Mouse (Mus musculus): ENCODE data around the gene Mcrip1. TPM values are rescaled to one million over a fixed set of nuclear protein-coding genes. Genes with fewer than 3 reads are reported as not detected.
"Not testable (repeated sequence)": the region's sequence is repeated elsewhere in the genome, so short reads cannot be mapped to it uniquely, and the experiment has no call there.

Gene Mcrip1
- total RNA-seq, 2 experiments from 2014 or later: 60.0 to 62.2 TPM

DNA sequence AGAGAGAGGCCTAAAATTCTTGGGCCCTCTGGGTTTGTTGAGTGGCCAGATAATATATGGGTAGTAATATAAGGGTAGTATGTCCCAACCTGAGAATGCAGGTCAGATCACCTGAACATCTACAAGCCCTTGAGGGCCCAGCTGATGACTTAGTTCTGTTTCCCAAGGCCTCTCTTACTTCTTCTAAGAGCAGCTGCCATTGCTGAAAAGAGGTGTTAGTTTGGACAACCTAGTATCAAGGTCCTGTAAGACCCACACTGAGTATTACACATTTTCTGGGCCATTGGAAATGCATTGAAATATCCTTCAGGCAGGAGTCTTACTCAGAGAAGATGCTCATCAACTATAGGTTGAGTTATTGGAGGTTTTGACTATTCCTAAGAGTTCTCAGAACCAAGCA lies 26.4 kb upstream of the Mcrip1 start:
- DNase-seq: no peak

GRCm38 (mm10) chr11:120575046-120575445 lies 25.5 kb upstream of the Mcrip1 start:
- no peak for DNase-seq

DNA sequence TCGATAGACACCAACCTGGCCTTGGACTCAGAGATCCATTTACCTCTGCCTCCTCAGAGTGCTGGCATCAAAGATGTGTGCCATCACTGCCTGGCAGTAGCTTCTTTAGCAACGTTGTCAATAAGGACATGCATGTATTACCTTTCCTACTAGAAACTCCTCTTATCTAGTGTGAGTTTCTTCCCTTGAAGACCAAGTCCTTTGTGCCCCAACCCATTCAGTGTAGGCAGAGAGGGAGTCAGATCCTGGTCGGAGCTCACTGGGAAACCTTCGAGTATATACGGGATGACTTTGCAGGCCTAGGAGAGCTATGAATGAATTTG lies 24.7 kb upstream of the Mcrip1 start:
- no peak for DNase-seq

DNA sequence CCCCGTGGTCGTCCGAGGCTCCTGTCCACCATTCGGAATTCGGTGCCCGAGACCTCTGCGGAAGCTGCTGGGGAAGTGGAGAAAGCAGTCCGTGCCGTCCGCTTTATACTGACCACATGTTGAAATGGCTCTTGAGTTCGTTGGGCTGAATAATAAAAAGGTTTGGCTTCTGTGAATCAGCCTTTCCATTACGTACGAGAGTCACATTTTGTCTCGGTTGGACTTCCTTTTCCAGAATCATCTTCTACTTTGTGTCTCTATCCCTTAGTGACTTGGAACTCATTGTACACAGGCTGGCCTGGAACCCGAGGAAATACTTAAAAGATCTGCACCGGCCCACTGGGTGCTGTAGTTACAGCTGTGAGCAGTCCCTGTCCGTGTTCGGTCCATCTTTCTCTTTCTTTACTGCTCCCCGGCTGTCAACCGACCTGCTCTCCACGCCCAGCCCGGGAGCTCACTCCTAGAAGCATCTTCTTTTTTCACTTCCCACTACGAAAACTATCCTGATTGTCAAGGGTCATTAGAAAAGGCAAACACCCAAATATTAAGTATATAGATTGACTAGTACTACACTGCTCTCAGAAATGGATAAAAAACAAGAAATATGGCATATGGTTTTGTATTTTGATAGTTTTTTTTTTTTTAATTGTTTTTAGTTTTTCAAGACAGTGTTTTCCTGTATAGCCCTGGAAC lies 24.2 kb upstream of the Mcrip1 start:
- DNase-seq: peak; percentile 22

- peak; percentile 100 for DNase-seq
Measured at GRCm38 (mm10) chr11:120572752-120573584, 23.4 kb upstream of the Mcrip1 start, which contains the start of gene P4hb. Gene P4hb, minus strand, starts transcription at chr11:120573253.

DNA sequence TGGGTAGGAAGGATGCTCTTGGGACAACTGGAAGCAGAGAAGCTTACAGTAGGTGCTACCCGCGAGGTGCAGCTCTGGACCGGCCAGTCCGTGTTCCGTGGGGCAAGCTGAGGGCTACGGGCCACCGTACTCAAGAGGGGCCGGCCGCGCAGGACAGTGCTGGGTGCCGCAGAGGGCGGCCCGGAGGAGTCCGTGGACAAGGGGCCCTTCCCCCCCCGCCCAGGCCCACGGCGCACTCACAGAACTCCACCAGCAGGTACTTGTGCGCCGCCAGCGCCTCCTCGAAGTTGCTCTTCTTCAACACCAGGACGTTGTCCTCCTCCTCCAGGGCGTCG lies 22.9 kb upstream of the Mcrip1 start:
- no peak for DNase-seq

DNA sequence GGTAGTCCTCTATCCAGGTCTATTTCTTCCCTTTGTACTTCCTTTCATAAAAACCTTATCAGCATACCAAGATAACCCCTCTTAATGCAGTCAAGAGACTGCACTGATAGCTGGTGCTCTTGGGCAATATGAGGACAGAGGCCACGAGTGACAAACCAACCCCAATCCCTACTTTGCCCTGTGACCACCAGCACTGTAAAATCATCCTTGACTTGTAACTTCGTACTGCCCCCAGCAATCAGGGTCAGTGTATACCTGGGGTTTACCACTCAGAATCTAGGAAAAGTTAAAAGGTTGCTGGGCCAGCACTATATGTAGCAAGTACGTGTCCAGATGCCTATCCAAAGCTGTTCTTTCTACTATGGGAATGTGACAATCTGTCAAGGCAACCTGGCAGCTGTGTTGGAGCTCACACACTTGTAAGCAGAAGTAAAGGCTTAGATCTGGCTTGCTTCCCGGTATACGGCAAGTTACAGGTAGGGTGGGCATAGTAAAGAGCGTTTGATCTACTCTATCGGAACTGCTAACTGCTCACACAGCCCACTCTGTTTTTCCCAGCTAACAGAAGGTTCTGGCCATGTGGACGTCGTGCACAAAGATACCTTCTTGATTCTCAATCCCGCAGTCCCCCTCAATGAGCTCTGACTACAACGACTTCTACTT lies 22.4 kb upstream of the Mcrip1 start:
- DNase-seq: no peak

GRCm38 (mm10) chr11:120571122-120571521 lies 21.6 kb upstream of the Mcrip1 start:
- DNase-seq: no peak

DNA sequence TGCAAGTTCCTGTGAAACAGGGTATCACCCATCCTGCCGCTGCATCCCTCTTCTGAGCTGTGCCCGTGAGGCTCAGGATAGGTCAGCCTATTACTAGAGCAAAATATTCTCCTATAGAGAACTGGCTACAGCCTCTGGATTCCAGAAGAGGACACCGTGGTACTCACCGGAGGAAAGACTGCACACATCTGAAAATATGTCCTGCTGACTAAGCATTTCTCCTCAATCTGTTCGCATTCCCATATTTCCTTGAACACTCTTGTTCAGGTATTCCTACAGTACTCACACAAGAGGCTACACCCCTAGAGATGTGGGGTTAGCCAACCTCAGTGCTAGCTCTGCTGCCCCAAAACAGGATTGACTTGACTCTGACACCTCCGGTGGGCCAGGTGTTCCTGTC lies 18.8 kb upstream of the Mcrip1 start:
- DNase-seq: no peak

DNA sequence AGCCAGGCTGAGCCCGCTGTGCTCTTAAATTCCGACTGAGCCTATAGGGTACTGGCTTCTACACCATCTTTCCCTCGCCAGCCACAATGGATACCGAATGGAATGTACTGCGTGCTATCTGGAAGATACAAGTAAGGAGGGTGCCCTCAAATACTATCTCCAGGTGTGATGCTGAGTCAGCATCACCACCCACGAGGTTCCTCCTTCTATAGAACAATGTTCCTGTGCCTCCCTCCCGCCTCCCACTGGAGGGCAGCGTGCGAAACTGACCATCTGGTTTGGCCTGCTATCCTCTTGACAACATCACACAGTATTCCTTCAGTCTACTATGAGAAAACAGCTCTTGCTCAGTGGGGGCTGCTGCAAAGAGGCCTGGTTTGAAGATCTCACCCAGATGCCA lies 15.6 kb upstream of the Mcrip1 start:
- no peak for DNase-seq

DNA sequence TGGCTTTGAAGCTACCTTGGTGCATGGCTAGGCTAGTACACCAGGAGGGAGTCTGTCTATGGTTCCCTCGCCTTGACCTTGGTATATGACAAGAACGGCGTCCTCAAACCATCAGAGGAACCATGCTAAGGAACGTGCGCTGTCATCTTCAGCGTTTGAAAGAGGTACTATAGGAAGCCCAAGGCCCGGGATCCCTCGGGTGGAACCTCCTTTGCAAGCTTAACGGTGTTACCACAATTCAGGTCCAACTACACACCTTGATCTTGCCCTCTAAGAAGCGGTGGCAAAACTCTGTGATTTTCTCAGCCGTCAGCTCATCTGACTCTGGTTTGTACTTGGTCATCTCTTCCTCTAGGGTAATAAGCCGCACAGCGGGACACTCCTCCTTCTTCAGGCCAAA lies 13.4 kb upstream of the Mcrip1 start:
- no peak for DNase-seq

DNA sequence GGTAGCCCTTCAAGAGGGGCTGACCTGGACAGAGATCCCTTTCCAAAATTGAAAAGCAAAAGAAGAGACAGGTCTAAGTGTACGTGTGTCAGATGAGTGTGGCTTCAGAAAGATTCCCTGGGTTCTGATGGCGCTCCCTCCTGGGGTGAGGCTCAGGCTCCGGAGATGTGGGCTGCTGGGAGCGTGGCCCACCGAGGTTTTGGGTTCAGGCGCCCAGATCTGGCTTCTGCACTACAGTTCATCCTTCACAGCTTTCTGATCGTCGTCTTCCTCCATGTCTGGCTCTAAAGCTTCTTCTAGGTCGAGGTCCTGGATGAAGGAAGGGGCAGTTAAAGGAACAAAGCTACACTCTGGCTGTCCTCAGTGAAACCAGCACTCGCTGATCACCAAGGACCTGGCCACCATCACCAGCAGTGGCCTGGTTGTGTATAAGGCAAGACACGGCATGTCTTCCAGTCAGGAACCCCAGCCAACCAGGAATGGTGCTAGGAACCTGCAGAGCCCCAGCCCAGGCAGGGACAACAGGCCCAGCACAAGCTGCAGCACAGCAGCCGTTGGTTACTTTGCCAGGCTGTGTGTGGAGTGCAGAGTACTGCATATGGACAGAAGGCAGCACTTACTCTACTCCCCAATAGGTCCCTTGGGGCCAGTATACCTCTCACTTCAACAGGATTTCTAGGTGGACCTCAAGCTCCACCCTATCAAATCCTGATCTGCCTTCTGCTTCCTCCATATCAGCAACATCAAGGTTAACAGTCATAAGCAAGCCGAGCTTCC lies 11.6 kb upstream of the Mcrip1 start:
- no peak for DNase-seq

GRCm38 (mm10) chr11:120558843-120559242 lies 9.3 kb upstream of the Mcrip1 start:
- not testable (repeated sequence) for DNase-seq

- peak; percentile 49 for DNase-seq
Measured at GRCm38 (mm10) chr11:120555260-120555659, 5.7 kb upstream of the Mcrip1 start.

DNA sequence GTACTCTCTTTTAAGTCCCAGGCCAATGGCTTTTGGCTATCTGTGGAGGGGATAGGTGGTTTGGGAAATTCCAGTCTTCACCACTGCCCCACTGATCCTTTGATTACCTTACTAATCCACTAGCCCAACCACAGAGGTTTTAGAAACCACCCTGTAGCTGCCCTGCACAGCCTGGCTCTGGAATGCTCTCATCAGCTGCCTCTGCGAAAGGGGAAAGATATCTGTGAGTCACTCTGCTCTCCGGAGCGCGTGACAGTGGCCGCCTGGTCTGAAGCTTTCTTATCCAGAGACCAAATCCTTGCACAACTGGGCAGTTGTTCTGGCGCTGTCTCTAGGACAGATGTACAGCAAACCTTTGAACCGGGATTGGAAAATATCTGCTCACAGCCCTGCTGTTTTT lies 5.3 kb upstream of the Mcrip1 start:
- peak; percentile 62 for DNase-seq

DNA sequence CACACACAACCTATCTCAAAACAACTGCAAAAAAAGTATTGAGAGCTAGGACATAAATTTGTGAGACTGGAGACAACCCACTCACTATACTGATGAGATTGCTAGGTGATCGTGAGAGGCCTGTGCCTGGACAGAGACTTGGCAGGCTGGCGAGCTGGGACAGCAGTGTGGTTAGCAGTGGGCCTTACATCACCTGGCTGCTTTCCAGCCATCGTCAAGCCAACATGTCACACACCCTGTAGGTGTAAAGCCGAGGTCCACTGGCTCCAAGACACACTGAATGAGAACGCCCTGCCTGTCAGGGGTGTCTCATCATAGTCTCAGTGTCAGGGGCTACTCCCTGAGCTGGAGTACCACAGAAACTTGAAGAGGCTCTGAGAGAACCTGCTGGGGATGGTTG lies 3.2 kb upstream of the Mcrip1 start:
- DNase-seq: no peak

GRCm38 (mm10) chr11:120550810-120551440 lies 1.4 kb upstream of the Mcrip1 start, which contains the start of gene Ppp1r27:
Gene Ppp1r27, minus strand, starts transcription at chr11:120551132.
- DNase-seq: no peak

GRCm38 (mm10) chr11:120549986-120550809 lies 671 bp upstream of the Mcrip1 start:
- no peak for DNase-seq

DNA sequence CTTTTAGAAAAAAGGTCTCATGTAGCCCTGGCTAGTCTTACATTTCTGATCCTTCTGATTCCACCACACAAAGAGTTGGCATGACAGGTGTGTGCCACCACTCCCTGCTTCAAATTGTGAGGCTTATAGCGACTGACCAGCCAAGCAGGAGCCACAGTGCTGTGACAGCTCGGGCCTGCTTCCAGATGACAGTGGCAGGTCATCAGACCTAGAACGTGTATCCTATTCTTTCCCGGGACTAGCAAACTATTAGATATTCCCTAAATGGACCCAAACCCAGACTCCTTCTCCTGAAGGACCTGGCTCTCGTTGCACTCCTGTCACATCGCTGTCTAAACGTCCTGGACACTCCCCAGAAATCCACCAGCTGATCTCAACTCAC lies 750 bp downstream of the Mcrip1 start:
- no peak for DNase-seq

DNA sequence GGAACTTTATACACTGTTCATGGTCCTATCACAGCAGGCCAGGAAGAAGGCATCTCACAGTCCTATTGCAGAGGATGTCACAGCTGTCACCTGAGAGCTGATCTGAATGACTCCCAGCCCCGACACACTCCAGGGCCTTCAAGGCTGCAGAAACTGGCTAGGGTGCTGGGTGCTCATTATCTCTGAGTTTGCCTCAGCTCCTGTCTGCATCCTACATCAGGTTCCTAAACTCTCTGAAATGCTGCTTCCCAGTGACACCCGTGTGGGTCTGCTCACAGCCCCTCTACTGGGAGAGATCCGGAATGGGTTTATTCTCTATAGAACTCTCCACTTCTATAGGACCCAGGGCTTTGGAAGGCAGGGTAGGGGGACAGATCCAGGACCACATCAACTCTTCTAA lies 1.3 kb downstream of the Mcrip1 start:
- no peak for DNase-seq

DNA sequence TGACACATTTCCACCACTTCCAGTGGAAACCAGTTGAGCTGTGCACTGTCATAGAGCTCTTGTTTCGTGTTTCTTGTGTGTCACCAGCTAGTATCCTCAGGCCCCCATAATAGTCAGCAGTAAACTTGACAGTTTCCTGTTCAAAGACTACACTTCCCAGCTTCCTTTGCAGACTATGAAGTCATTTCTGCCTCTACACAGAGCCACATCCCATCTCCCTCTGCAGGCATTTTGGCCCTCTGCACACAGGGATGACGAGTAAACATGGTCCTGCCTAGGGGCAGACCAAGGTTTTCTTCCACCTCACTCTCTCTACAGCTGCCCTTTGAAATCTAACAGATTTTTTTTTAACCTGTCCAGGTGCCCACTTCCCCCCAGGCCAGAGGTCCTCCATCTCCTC lies 2.1 kb downstream of the Mcrip1 start:
- DNase-seq: no peak
